Mouse (Mus musculus): Measurements from ENCODE around the gene Olfr370. TPM values are rescaled to one million over a fixed set of nuclear protein-coding genes. Genes with fewer than 3 reads are reported as not detected.

Olfr370 gene
- polyA plus RNA-seq, 1 experiment: not detected

DNA sequence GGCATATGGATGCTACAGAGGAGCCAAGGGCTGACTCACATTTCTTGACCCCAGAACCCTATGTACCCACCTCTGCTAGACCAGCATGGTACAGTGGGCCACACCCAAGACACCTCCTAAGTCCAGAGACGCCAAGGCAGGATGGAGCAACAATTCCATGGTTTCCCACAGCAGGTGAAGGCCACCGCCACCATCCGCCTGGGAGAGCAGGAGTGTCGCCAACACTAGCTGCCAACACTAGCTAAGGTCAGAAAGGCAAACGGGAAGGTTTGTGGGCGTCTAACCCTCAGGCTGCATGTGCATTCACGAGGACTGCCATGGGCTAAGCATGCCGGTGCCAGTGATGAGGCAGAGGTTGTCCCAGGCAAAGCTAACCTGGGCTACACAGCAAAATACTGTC is 46.6 kb downstream of the Olfr370 start:
- Histone ChIP-seq H3K27ac (ENCODE audit: control insufficient read depth, insufficient read depth, low read depth, low read length) (no peak overlapping the region), H3K4me1 (ENCODE audit: control insufficient read depth, insufficient read depth, low read length) (peaks cover 3% of the 10 kb centered on the region), H3K27me3 (ENCODE audit: control insufficient read depth, insufficient read depth, low read length) (no peaks in the 10 kb centered on the region), H3K4me3 (ENCODE audit: control insufficient read depth, low read depth, low read length) (no peak overlapping the region), H3K36me3 (ENCODE audit: control insufficient read depth, insufficient read depth, low read length) (no peaks in the 10 kb centered on the region)
- TF ChIP-seq CTCF (IDR thresholded peaks at IDR 0.05; ENCODE audit: control insufficient read depth, insufficient read depth, insufficient replicate concordance, low read depth, low read length) (no peak), POLR2A (IDR thresholded peaks at IDR 0.05; ENCODE audit: control insufficient read depth, low read depth, low read length) (no peak)

- no peak for TF ChIP-seq POLR2A (IDR thresholded peaks at IDR 0.05; ENCODE audit: control insufficient read depth, low read depth, low read length)
- TF ChIP-seq CTCF (IDR thresholded peaks at IDR 0.05; ENCODE audit: control insufficient read depth, insufficient read depth, insufficient replicate concordance, low read depth, low read length): no peak
- Histone ChIP-seq H3K36me3 (ENCODE audit: control insufficient read depth, insufficient read depth, low read length) (no peaks in the 10 kb centered on the region), H3K4me3 (ENCODE audit: control insufficient read depth, low read depth, low read length) (no peak overlapping the region), H3K4me1 (ENCODE audit: control insufficient read depth, insufficient read depth, low read length) (peaks cover 3% of the 10 kb centered on the region), H3K27ac (ENCODE audit: control insufficient read depth, insufficient read depth, low read depth, low read length) (no peak overlapping the region), H3K27me3 (ENCODE audit: control insufficient read depth, insufficient read depth, low read length) (no peaks in the 10 kb centered on the region)
These were observed 47.7 kb downstream of the Olfr370 start for GRCm38 (mm10) chr8:83583236-83583635.

- Histone ChIP-seq H3K4me1 (ENCODE audit: control insufficient read depth, insufficient read depth, low read length) (no peaks in the 10 kb centered on the region; the same call in 1 of the 2 replicates), H3K36me3 (ENCODE audit: control insufficient read depth, insufficient read depth, low read length) (no peaks in the 10 kb centered on the region), H3K27ac (ENCODE audit: control insufficient read depth, insufficient read depth, low read depth, low read length) (no peak overlapping the region), H3K27me3 (ENCODE audit: control insufficient read depth, insufficient read depth, low read length) (no peaks in the 10 kb centered on the region), H3K4me3 (ENCODE audit: control insufficient read depth, low read depth, low read length) (no peak overlapping the region)
- TF ChIP-seq POLR2A (IDR thresholded peaks at IDR 0.05; ENCODE audit: control insufficient read depth, low read depth, low read length): no peak
These were observed 49.2 kb downstream of the Olfr370 start for GRCm38 (mm10) chr8:83584771-83585170.

- no peak overlapping the region for H3K27ac ChIP-seq (ENCODE audit: control insufficient read depth, insufficient read depth, low read depth, low read length)
- no peaks in the 10 kb centered on the region; the same call in 1 of the 2 replicates for H3K4me1 ChIP-seq (ENCODE audit: control insufficient read depth, insufficient read depth, low read length)
- H3K36me3 ChIP-seq (ENCODE audit: control insufficient read depth, insufficient read depth, low read length): no peaks in the 10 kb centered on the region
- no peak overlapping the region for H3K4me3 ChIP-seq (ENCODE audit: control insufficient read depth, low read depth, low read length)
- TF ChIP-seq CTCF (IDR thresholded peaks at IDR 0.05; ENCODE audit: control insufficient read depth, insufficient read depth, insufficient replicate concordance, low read depth, low read length) (no peak), POLR2A (IDR thresholded peaks at IDR 0.05; ENCODE audit: control insufficient read depth, low read depth, low read length) (no peak)
- no peaks in the 10 kb centered on the region for H3K27me3 ChIP-seq (ENCODE audit: control insufficient read depth, insufficient read depth, low read length)
These were observed 49.8 kb downstream of the Olfr370 start for GRCm38 (mm10) chr8:83585333-83585732.

DNA sequence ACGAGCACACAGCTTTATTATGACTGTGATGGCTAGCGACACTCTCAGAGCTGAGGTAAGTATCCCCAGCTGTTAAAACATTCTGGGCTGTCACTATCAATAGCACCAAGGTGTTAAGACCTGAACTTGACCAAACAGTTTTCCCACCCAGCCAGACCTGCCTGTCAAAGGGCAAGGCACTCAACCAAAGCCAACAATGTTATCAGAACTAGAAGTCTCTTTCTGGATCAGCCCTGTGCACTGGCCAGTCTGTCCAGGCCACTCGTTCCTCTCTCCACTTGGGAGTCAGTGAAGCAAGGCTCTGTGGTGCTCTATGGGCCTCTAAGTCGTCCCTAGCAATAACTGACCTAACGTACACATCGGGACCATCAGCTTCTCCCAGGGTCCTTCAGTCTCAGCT is 52.1 kb downstream of the Olfr370 start:
- no peaks in the 10 kb centered on the region for H3K36me3 ChIP-seq (ENCODE audit: control insufficient read depth, insufficient read depth, low read length)
- no peak overlapping the region for H3K27ac ChIP-seq (ENCODE audit: control insufficient read depth, insufficient read depth, low read depth, low read length)
- TF ChIP-seq CTCF (IDR thresholded peaks at IDR 0.05; ENCODE audit: control insufficient read depth, insufficient read depth, insufficient replicate concordance, low read depth, low read length): no peak
- no peak for TF ChIP-seq POLR2A (IDR thresholded peaks at IDR 0.05; ENCODE audit: control insufficient read depth, low read depth, low read length)

GRCm38 (mm10) chr8:83588886-83589285 is 53.3 kb downstream of the Olfr370 start:
- Histone ChIP-seq H3K27ac (ENCODE audit: control insufficient read depth, insufficient read depth, low read depth, low read length) (no peak overlapping the region), H3K4me3 (ENCODE audit: control insufficient read depth, low read depth, low read length) (no peak overlapping the region), H3K36me3 (ENCODE audit: control insufficient read depth, insufficient read depth, low read length) (no peaks in the 10 kb centered on the region), H3K27me3 (ENCODE audit: control insufficient read depth, insufficient read depth, low read length) (no peaks in the 10 kb centered on the region), H3K4me1 (ENCODE audit: control insufficient read depth, insufficient read depth, low read length) (peaks cover 3% of the 10 kb centered on the region)
- no peak for TF ChIP-seq POLR2A (IDR thresholded peaks at IDR 0.05; ENCODE audit: control insufficient read depth, low read depth, low read length)
- TF ChIP-seq CTCF (IDR thresholded peaks at IDR 0.05; ENCODE audit: control insufficient read depth, insufficient read depth, insufficient replicate concordance, low read depth, low read length): no peak

More for the DNA sequence above, 52.1 kb downstream of the Olfr370 start:
- Histone ChIP-seq H3K4me1 (ENCODE audit: control insufficient read depth, insufficient read depth, low read length) (no peaks in the 10 kb centered on the region), H3K4me3 (ENCODE audit: control insufficient read depth, low read depth, low read length) (no peak overlapping the region), H3K27me3 (ENCODE audit: control insufficient read depth, insufficient read depth, low read length) (no peaks in the 10 kb centered on the region)

GRCm38 (mm10) chr8:83590488-83591023 is 55.0 kb downstream of the Olfr370 start:
- Histone ChIP-seq H3K27me3 (ENCODE audit: control insufficient read depth, insufficient read depth, low read length) (no peaks in the 10 kb centered on the region), H3K36me3 (ENCODE audit: control insufficient read depth, insufficient read depth, low read length) (no peaks in the 10 kb centered on the region), H3K27ac (ENCODE audit: control insufficient read depth, insufficient read depth, low read depth, low read length) (no peak overlapping the region), H3K4me1 (ENCODE audit: control insufficient read depth, insufficient read depth, low read length) (peaks cover 4% of the 10 kb centered on the region), H3K4me3 (ENCODE audit: control insufficient read depth, low read depth, low read length) (no peak overlapping the region)
- TF ChIP-seq POLR2A (IDR thresholded peaks at IDR 0.05; ENCODE audit: control insufficient read depth, low read depth, low read length) (no peak), CTCF (IDR thresholded peaks at IDR 0.05; ENCODE audit: control insufficient read depth, insufficient read depth, insufficient replicate concordance, low read depth, low read length) (no peak)

DNA sequence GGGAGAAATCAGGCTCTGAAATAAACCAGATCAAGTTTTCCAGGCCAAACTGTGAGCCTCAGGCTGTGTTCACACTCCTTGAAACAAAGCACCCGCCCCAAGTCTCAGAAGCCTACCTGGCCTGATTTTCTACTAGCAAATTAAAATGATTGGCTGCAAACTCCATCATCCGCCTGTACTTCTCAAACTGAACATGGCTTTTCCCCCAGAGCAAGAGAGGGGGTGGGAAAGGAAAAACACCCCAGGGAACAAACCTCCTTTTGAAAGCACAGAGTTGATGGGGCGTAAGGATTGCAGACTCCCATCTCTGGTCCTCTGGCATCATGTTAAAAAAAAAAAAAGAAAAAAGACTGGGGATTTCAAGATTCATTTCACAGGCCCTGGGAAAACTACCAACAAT is 57.1 kb downstream of the Olfr370 start:
- Histone ChIP-seq H3K27ac (ENCODE audit: control insufficient read depth, insufficient read depth, low read depth, low read length) (no peak overlapping the region), H3K27me3 (ENCODE audit: control insufficient read depth, insufficient read depth, low read length) (no peaks in the 10 kb centered on the region), H3K36me3 (ENCODE audit: control insufficient read depth, insufficient read depth, low read length) (no peaks in the 10 kb centered on the region), H3K4me1 (ENCODE audit: control insufficient read depth, insufficient read depth, low read length) (peaks cover 4% of the 10 kb centered on the region), H3K4me3 (ENCODE audit: control insufficient read depth, low read depth, low read length) (no peak overlapping the region)
- TF ChIP-seq POLR2A (IDR thresholded peaks at IDR 0.05; ENCODE audit: control insufficient read depth, low read depth, low read length): no peak
- TF ChIP-seq CTCF (IDR thresholded peaks at IDR 0.05; ENCODE audit: control insufficient read depth, insufficient read depth, insufficient replicate concordance, low read depth, low read length): no peak
